Mouse (Mus musculus): ENCODE measurements at regions not wholly inside any gene's neighbourhood (a gene's known extent, or its start where the extent isn't known, plus 50 kb on each side); places are given as distances from the start of the nearest gene placed in this dataset.

- H3K4me1 ChIP-seq (ENCODE audit: control insufficient read depth, insufficient read depth, low read length): no peaks in the 10 kb centered on the region
- H3K79me2 ChIP-seq (ENCODE audit: control insufficient read depth, insufficient read depth, low read length): no peaks in the 10 kb centered on the region
- TF ChIP-seq CTCF (IDR thresholded peaks at IDR 0.05; ENCODE audit: low read depth, low read length) (no peak), POLR2A (IDR thresholded peaks at IDR 0.05; ENCODE audit: extremely low read depth, insufficient read depth, low read length) (no peak)
- 71% methylated on average over 5 of the region's 5 CpGs for WGBS
- H3K27me3 ChIP-seq (ENCODE audit: control insufficient read depth, insufficient read depth, low read length): no peaks in the 10 kb centered on the region
- no peak overlapping the region for H3K4me3 ChIP-seq (ENCODE audit: insufficient read depth, low read depth, low read length)
- H3K27ac ChIP-seq (replicated peaks; ENCODE audit: insufficient read depth, low read depth, low read length): no peak overlapping the region
- no peak overlapping the region for H3K9ac ChIP-seq (ENCODE audit: low read depth, low read length)
- peak; percentile 32 for DNase-seq (ENCODE audit: extremely low read depth, low read depth, low spot score)
- H3K36me3 ChIP-seq (ENCODE audit: control insufficient read depth, insufficient read depth, low read length): no peaks in the 10 kb centered on the region
Observed at GRCm38 (mm10) chr7:72998374-72998773, 376.9 kb upstream of the Rgma start.

GRCm38 (mm10) chr7:73019151-73019550, 356.2 kb upstream of the Rgma start:
- no peaks in the 10 kb centered on the region for H3K4me1 ChIP-seq (ENCODE audit: control insufficient read depth, insufficient read depth, low read length)
- no peak overlapping the region for H3K4me3 ChIP-seq (ENCODE audit: insufficient read depth, low read depth, low read length)
- TF ChIP-seq CTCF (IDR thresholded peaks at IDR 0.05; ENCODE audit: low read depth, low read length): no peak
- no peaks in the 10 kb centered on the region for H3K36me3 ChIP-seq (ENCODE audit: control insufficient read depth, insufficient read depth, low read length)
- no peak for DNase-seq (ENCODE audit: extremely low read depth, low read depth, low spot score)
- H3K79me2 ChIP-seq (ENCODE audit: control insufficient read depth, insufficient read depth, low read length): no peaks in the 10 kb centered on the region
- WGBS: 69% methylated on average over 3 of the region's 3 CpGs
- H3K27me3 ChIP-seq (ENCODE audit: control insufficient read depth, insufficient read depth, low read length): no peaks in the 10 kb centered on the region
- H3K9ac ChIP-seq (ENCODE audit: low read depth, low read length): no peak overlapping the region
- no peak overlapping the region for H3K27ac ChIP-seq (replicated peaks; ENCODE audit: insufficient read depth, low read depth, low read length)

- Histone ChIP-seq H3K36me3 (ENCODE audit: control insufficient read depth, insufficient read depth, low read length) (no peaks in the 10 kb centered on the region), H3K4me3 (ENCODE audit: insufficient read depth, low read depth, low read length) (no peak overlapping the region), H3K27me3 (ENCODE audit: control insufficient read depth, insufficient read depth, low read length) (no peaks in the 10 kb centered on the region), H3K79me2 (ENCODE audit: control insufficient read depth, insufficient read depth, low read length) (no peaks in the 10 kb centered on the region), H3K9ac (ENCODE audit: low read depth, low read length) (no peak overlapping the region), H3K27ac (replicated peaks; ENCODE audit: insufficient read depth, low read depth, low read length) (no peak overlapping the region), H3K4me1 (ENCODE audit: control insufficient read depth, insufficient read depth, low read length) (no peaks in the 10 kb centered on the region)
- WGBS: 61% methylated on average over 1 of the region's 1 CpGs
- TF ChIP-seq CTCF (IDR thresholded peaks at IDR 0.05; ENCODE audit: low read depth, low read length) (no peak), POLR2A (IDR thresholded peaks at IDR 0.05; ENCODE audit: extremely low read depth, insufficient read depth, low read length) (no peak)
- DNase-seq (ENCODE audit: extremely low read depth, low read depth, low spot score): no peak
Observed at GRCm38 (mm10) chr7:73019764-73020354, 355.4 kb upstream of the Rgma start.

GRCm38 (mm10) chr7:73021786-73022185, 353.5 kb upstream of the Rgma start:
- 73% methylated on average over 2 of the region's 2 CpGs for WGBS
- no peak overlapping the region for H3K27ac ChIP-seq (replicated peaks; ENCODE audit: insufficient read depth, low read depth, low read length)
- no peaks in the 10 kb centered on the region for H3K79me2 ChIP-seq (ENCODE audit: control insufficient read depth, insufficient read depth, low read length)
- no peak overlapping the region for H3K4me3 ChIP-seq (ENCODE audit: insufficient read depth, low read depth, low read length)
- no peak overlapping the region for H3K9ac ChIP-seq (ENCODE audit: low read depth, low read length)
- H3K27me3 ChIP-seq (ENCODE audit: control insufficient read depth, insufficient read depth, low read length): no peaks in the 10 kb centered on the region
- no peak for DNase-seq (ENCODE audit: extremely low read depth, low read depth, low spot score)
- H3K4me1 ChIP-seq (ENCODE audit: control insufficient read depth, insufficient read depth, low read length): no peaks in the 10 kb centered on the region
- H3K36me3 ChIP-seq (ENCODE audit: control insufficient read depth, insufficient read depth, low read length): no peaks in the 10 kb centered on the region
- no peak for TF ChIP-seq POLR2A (IDR thresholded peaks at IDR 0.05; ENCODE audit: extremely low read depth, insufficient read depth, low read length)
- TF ChIP-seq CTCF (IDR thresholded peaks at IDR 0.05; ENCODE audit: low read depth, low read length): no peak

- Histone ChIP-seq H3K9ac (ENCODE audit: low read depth, low read length) (no peak overlapping the region), H3K4me3 (ENCODE audit: insufficient read depth, low read depth, low read length) (no peak overlapping the region), H3K27ac (replicated peaks; ENCODE audit: insufficient read depth, low read depth, low read length) (no peak overlapping the region), H3K4me1 (ENCODE audit: control insufficient read depth, insufficient read depth, low read length) (no peaks in the 10 kb centered on the region), H3K79me2 (ENCODE audit: control insufficient read depth, insufficient read depth, low read length) (no peaks in the 10 kb centered on the region), H3K36me3 (ENCODE audit: control insufficient read depth, insufficient read depth, low read length) (no peaks in the 10 kb centered on the region), H3K27me3 (ENCODE audit: control insufficient read depth, insufficient read depth, low read length) (no peaks in the 10 kb centered on the region)
- no peak for DNase-seq (ENCODE audit: extremely low read depth, low read depth, low spot score)
- no peak for TF ChIP-seq CTCF (IDR thresholded peaks at IDR 0.05; ENCODE audit: low read depth, low read length)
- no peak for TF ChIP-seq POLR2A (IDR thresholded peaks at IDR 0.05; ENCODE audit: extremely low read depth, insufficient read depth, low read length)
- 70% methylated on average over 5 of the region's 5 CpGs for WGBS
Observed at GRCm38 (mm10) chr7:73025640-73026039, 349.7 kb upstream of the Rgma start.

GRCm38 (mm10) chr7:73028952-73029351, 346.4 kb upstream of the Rgma start:
- TF ChIP-seq CTCF (IDR thresholded peaks at IDR 0.05; ENCODE audit: low read depth, low read length) (no peak), POLR2A (IDR thresholded peaks at IDR 0.05; ENCODE audit: extremely low read depth, insufficient read depth, low read length) (no peak)
- 82% methylated on average over 6 of the region's 6 CpGs for WGBS
- no peak for DNase-seq (ENCODE audit: extremely low read depth, low read depth, low spot score)
- H3K9ac ChIP-seq (ENCODE audit: low read depth, low read length): no peak overlapping the region
- H3K79me2 ChIP-seq (ENCODE audit: control insufficient read depth, insufficient read depth, low read length): no peaks in the 10 kb centered on the region
- no peak overlapping the region for H3K27ac ChIP-seq (replicated peaks; ENCODE audit: insufficient read depth, low read depth, low read length)
- no peaks in the 10 kb centered on the region for H3K36me3 ChIP-seq (ENCODE audit: control insufficient read depth, insufficient read depth, low read length)
- no peak overlapping the region for H3K4me3 ChIP-seq (ENCODE audit: insufficient read depth, low read depth, low read length)
- H3K4me1 ChIP-seq (ENCODE audit: control insufficient read depth, insufficient read depth, low read length): no peaks in the 10 kb centered on the region
- no peaks in the 10 kb centered on the region for H3K27me3 ChIP-seq (ENCODE audit: control insufficient read depth, insufficient read depth, low read length)
